8 mouse cellular contexts compared by ENCODE assay signal in the genomic region with DNA sequence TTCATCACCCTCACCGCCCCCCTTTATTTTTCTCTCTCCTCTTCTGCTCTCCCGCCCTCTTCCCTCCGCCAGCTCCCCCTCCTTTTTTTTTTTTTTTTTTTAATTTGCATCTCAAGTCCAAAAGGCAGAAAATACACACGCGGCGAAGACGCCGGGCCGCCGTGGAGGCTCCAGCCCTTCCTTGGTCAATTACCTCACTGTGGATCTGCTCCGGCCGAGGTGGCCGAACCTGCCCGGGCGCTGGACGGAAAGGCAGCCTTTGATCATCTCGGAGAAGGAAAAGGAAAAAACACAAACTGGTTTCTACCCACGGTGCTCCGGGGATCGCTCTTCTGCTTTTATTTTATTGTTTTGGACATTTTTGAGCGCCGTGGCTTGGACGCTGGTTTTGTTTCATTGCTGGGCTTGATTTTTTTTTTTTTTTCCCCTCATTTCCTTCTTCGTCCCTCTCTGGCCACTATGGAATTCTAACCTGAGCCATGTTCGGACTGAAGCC.
DNase-seq lines count a peak whose midpoint lies in the region; ATAC-seq and TF ChIP-seq lines count a peak whose summit lies in the region.

No protein-coding gene starts in this region.

- H3K9ac ChIP-seq in hindbrain, embryonic 11.5 days (ENCODE audit: low read depth, low read length): peak overlapping the region; percentile 98
- peak overlapping the region; percentile 95 for H3K9ac ChIP-seq in liver, embryonic 11.5 days (ENCODE audit: low read depth, low read length)
- peak overlapping the region; percentile 91 for H3K9ac ChIP-seq in neural tube, embryonic 15.5 days (replicated peaks)

- TF ChIP-seq CTCF in cerebellum, adult 2 months (IDR thresholded peaks at IDR 0.05; ENCODE audit: borderline replicate concordance, insufficient read depth, low read depth, low read length): no peak

- no peaks in the 10 kb centered on the region for H3K9me3 ChIP-seq in megakaryocyte, embryonic 14.5 days
- H3K9me3 ChIP-seq in hindbrain, embryonic 11.5 days (ENCODE audit: control insufficient read depth, low read length): no peaks in the 10 kb centered on the region
- H3K9me3 ChIP-seq in liver, embryonic 11.5 days (ENCODE audit: control insufficient read depth, low read length): no peaks in the 10 kb centered on the region
- no peaks in the 10 kb centered on the region for H3K9me3 ChIP-seq in neural tube, embryonic 15.5 days (replicated peaks)

- H3K4me3 ChIP-seq in megakaryocyte, embryonic 14.5 days (replicated peaks): peak overlapping the region; percentile 100
- peak overlapping the region; percentile 72 for H3K4me3 ChIP-seq in cerebellum, adult 2 months (replicated peaks; ENCODE audit: insufficient read depth, low read depth, low read length)
- H3K4me3 ChIP-seq in hindbrain, embryonic 11.5 days (ENCODE audit: low read depth, low read length): peak overlapping the region; percentile 91
- H3K4me3 ChIP-seq in liver, embryonic 11.5 days (ENCODE audit: low read depth, low read length): peak overlapping the region; percentile 98
- H3K4me3 ChIP-seq in neural tube, embryonic 15.5 days (replicated peaks): peak overlapping the region; percentile 73

- peaks cover 42% of the 10 kb centered on the region for H3K36me3 ChIP-seq in megakaryocyte, embryonic 14.5 days (replicated peaks; ENCODE audit: low read length)
- no peaks in the 10 kb centered on the region for H3K36me3 ChIP-seq in hindbrain, embryonic 11.5 days (ENCODE audit: control insufficient read depth, insufficient read depth, low read length)
- H3K36me3 ChIP-seq in liver, embryonic 11.5 days (ENCODE audit: control insufficient read depth, insufficient read depth, low read length): no peaks in the 10 kb centered on the region
- no peaks in the 10 kb centered on the region for H3K36me3 ChIP-seq in neural tube, embryonic 15.5 days

- no peaks in the 10 kb centered on the region for H3K27me3 ChIP-seq in megakaryocyte, embryonic 14.5 days (replicated peaks)
- H3K27me3 ChIP-seq in cerebellum, adult 2 months (ENCODE audit: control insufficient read depth, insufficient read depth, low read length): no peaks in the 10 kb centered on the region
- H3K27me3 ChIP-seq in hindbrain, embryonic 11.5 days (ENCODE audit: control insufficient read depth, insufficient read depth, low read length): no peaks in the 10 kb centered on the region; the same call in 1 of the 2 replicates
- H3K27me3 ChIP-seq in liver, embryonic 11.5 days (replicated peaks; ENCODE audit: control insufficient read depth, insufficient read depth, low read length): no peaks in the 10 kb centered on the region
- no peaks in the 10 kb centered on the region for H3K27me3 ChIP-seq in neural tube, embryonic 15.5 days (replicated peaks)

- H3K4me2 ChIP-seq in hindbrain, embryonic 11.5 days (replicated peaks; ENCODE audit: low read depth, low read length): peak overlapping the region; percentile 83
- peak overlapping the region; percentile 98 for H3K4me2 ChIP-seq in liver, embryonic 11.5 days
- peak overlapping the region; percentile 93 for H3K4me2 ChIP-seq in neural tube, embryonic 15.5 days

- under 1% methylated on average over 24 of the region's 25 CpGs for WGBS in cerebellum, adult 2 months
- WGBS in hindbrain, embryonic 11.5 days: under 1% methylated on average over 25 of the region's 25 CpGs
- under 1% methylated on average over 24 of the region's 25 CpGs for WGBS in liver, embryonic 11.5 days
- under 1% methylated on average over 25 of the region's 25 CpGs for WGBS in neural tube, embryonic 15.5 days

- peak in 1 of 2 experiments; percentile 62 for DNase-seq in cerebellum, adult 2 months
- no peak for DNase-seq in hindbrain, embryonic 11.5 days (ENCODE audit: low spot score)
- no peak for DNase-seq in liver, embryonic 11.5 days (ENCODE audit: low spot score)
- DNase-seq in urinary bladder, postnatal 25 days (ENCODE audit: low spot score): no peak
- no peak for DNase-seq in embryo, embryonic 10 days (ENCODE audit: low spot score)

- H3K27ac ChIP-seq in cerebellum, adult 2 months (ENCODE audit: insufficient read depth, low read length): peak overlapping the region; percentile 84
- H3K27ac ChIP-seq in hindbrain, embryonic 11.5 days (ENCODE audit: low read depth, low read length): peak overlapping the region; percentile 100
- H3K27ac ChIP-seq in liver, embryonic 11.5 days (ENCODE audit: low read depth, low read length): peak overlapping the region; percentile 100
- H3K27ac ChIP-seq in neural tube, embryonic 15.5 days (replicated peaks): peak overlapping the region; percentile 99

- ATAC-seq in megakaryocyte, adult 5-6 weeks (ENCODE audit: poor library complexity, severe bottlenecking): no peak
- ATAC-seq in hindbrain, embryonic 11.5 days (ENCODE audit: low FRiP score): peak; percentile 0; the same call in 1 of the 2 replicates
- no peak for ATAC-seq in liver, embryonic 11.5 days (replicated peaks; ENCODE audit: low FRiP score)
- no peak for ATAC-seq in neural tube, embryonic 15.5 days (ENCODE audit: low FRiP score)

- H3K4me1 ChIP-seq in megakaryocyte, embryonic 14.5 days: peaks cover 62% of the 10 kb centered on the region
- peaks cover 29% of the 10 kb centered on the region for H3K4me1 ChIP-seq in cerebellum, adult 2 months (ENCODE audit: control insufficient read depth, insufficient read depth, low read length)
- peaks cover 39% of the 10 kb centered on the region for H3K4me1 ChIP-seq in hindbrain, embryonic 11.5 days (replicated peaks; ENCODE audit: control insufficient read depth, insufficient read depth, low read length)
- peaks cover 68% of the 10 kb centered on the region for H3K4me1 ChIP-seq in liver, embryonic 11.5 days (replicated peaks; ENCODE audit: control insufficient read depth, insufficient read depth, low read length)
- H3K4me1 ChIP-seq in neural tube, embryonic 15.5 days: peaks cover 84% of the 10 kb centered on the region

- no peak for TF ChIP-seq POLR2A in cerebellum, adult 2 months (IDR thresholded peaks at IDR 0.05; ENCODE audit: borderline replicate concordance, insufficient read depth, low read length)
